Mouse (Mus musculus) C2C12 (cell line): ENCODE data around the gene Stk39. TPM values are rescaled to one million over a fixed set of nuclear protein-coding genes. Genes with fewer than 3 reads are reported as not detected.

Experiments used
- H3K27me3 ChIP-seq: one replicate; pipeline ENCODE4 v1.6.1; 2011; ENCODE audit not compliant: control insufficient read depth, insufficient read depth, insufficient read length
- H3K36me3 ChIP-seq: one replicate; pipeline ENCODE4 v1.6.1; 2011; ENCODE audit not compliant: control insufficient read depth, insufficient read depth
- H3K4me3 ChIP-seq: one replicate; pipeline ENCODE4 v1.5.1; 2011; ENCODE audit warnings: mild to moderate bottlenecking, control low read depth; ENCODE audit not compliant: poor library complexity, insufficient read depth, severe bottlenecking
- H3K79me2 ChIP-seq: one replicate; pipeline ENCODE4 v1.6.1; 2011; ENCODE audit not compliant: control insufficient read depth, insufficient read depth
- H3K79me3 ChIP-seq: one replicate; pipeline ENCODE4 v1.6.1; 2011; ENCODE audit warnings: low read depth, control low read depth
- H3ac ChIP-seq: one replicate; pipeline ENCODE3; 2011; ENCODE audit warnings: low read depth; ENCODE audit not compliant: control insufficient read depth, insufficient read length
- CEBPB ChIP-seq: IDR thresholded peaks from one replicate; pipeline ENCODE4 v1.6.1; 2011; ENCODE audit warnings: low read depth, mild to moderate bottlenecking, control low read depth, moderate library complexity
- CTCF ChIP-seq: IDR thresholded peaks from one replicate; pipeline ENCODE4 v1.5.1; 2011; ENCODE audit not compliant: control insufficient read depth, insufficient read depth, insufficient read length
- FOSL1 ChIP-seq: IDR thresholded peaks from one replicate; pipeline ENCODE4 v1.8.0; 2011; ENCODE audit warnings: mild to moderate bottlenecking, low read length; ENCODE audit not compliant: poor library complexity, insufficient read depth, severe bottlenecking
- MAX ChIP-seq: IDR thresholded peaks from one replicate; pipeline ENCODE4 v1.6.1; 2011; ENCODE audit warnings: mild to moderate bottlenecking, control low read depth
- MYOD1 ChIP-seq: IDR thresholded peaks from one replicate; pipeline ENCODE4 v1.6.1; 2011; ENCODE audit warnings: low read depth; ENCODE audit not compliant: control insufficient read depth, insufficient read length
- MYOG ChIP-seq: IDR thresholded peaks from one replicate; pipeline ENCODE4 v1.6.1; 2011; ENCODE audit not compliant: control insufficient read depth, insufficient read length; ENCODE audit errors: extremely low read depth
- USF1 ChIP-seq: IDR thresholded peaks from one replicate; pipeline ENCODE4 v1.6.1; 2011; ENCODE audit warnings: low read depth, mild to moderate bottlenecking, control low read depth, moderate library complexity
- polyA plus RNA-seq: library from polyadenylated mRNA; unstranded; fragments of >200 nt; fragmentation: generic; extraction: Trizol; gene quantifications from one replicate; pipeline ENCODE4 v1.2.1, GENCODE M21; 2012; ENCODE audit warnings: missing spikeins

The Stk39 gene
- polyA plus RNA-seq, 1 experiment: 11.3 TPM

DNA sequence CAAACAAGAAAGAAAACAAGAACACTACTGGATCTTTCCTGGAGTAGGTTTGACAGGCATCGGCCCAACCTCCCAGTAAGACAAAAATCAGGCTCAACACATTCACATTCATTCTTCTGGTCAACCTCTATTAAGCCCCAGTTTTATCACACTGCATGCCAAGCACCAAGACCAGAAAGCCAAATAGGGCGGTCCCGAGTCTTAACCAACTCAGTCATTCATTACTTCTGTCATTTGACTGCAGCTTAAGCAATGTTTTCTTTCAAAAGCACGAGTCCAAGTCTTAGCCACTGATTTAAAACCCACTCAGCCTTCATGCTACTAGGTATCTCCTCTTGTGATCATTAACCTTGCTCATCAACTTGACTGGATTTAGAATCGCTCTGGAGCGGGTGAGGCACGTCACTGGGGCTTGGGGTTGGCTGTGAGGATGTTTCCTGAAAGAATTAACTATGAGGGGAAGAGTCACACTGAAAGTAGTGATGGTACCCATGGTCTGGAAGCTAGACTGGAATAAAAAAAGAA, 129.9 kb downstream of the Stk39 start:
- H3K4me3 ChIP-seq: no peak overlapping the region
- H3K36me3 ChIP-seq: no peaks in the 10 kb centered on the region
- no peaks in the 10 kb centered on the region for H3K79me3 ChIP-seq
- TF ChIP-seq FOSL1 (no peak), MYOG (no peak)
- H3K27me3 ChIP-seq: no peaks in the 10 kb centered on the region
- no peak overlapping the region for H3ac ChIP-seq
- H3K79me2 ChIP-seq: no peaks in the 10 kb centered on the region

- TF ChIP-seq MYOG: no peak
- no peak for TF ChIP-seq CTCF
- no peak for TF ChIP-seq MYOD1
- no peak for TF ChIP-seq CEBPB
- no peak for TF ChIP-seq USF1
- TF ChIP-seq FOSL1: no peak
- no peak for TF ChIP-seq MAX
- Histone ChIP-seq H3ac (no peak overlapping the region), H3K79me2 (no peaks in the 10 kb centered on the region), H3K27me3 (no peaks in the 10 kb centered on the region), H3K79me3 (no peaks in the 10 kb centered on the region), H3K4me3 (no peak overlapping the region), H3K36me3 (no peaks in the 10 kb centered on the region)
Measured at GRCm38 (mm10) chr2:68336913-68337312, 135.2 kb downstream of the Stk39 start.

GRCm38 (mm10) chr2:68334945-68335344, 137.1 kb downstream of the Stk39 start:
- Histone ChIP-seq H3K79me3 (no peaks in the 10 kb centered on the region), H3K36me3 (no peaks in the 10 kb centered on the region), H3K27me3 (no peaks in the 10 kb centered on the region), H3K79me2 (no peaks in the 10 kb centered on the region), H3ac (no peak overlapping the region), H3K4me3 (no peak overlapping the region)
- TF ChIP-seq CTCF (no peak), MAX (no peak), MYOG (no peak), CEBPB (no peak), FOSL1 (no peak), USF1 (no peak), MYOD1 (no peak)

- no peak for TF ChIP-seq FOSL1
- TF ChIP-seq MYOG: no peak
- no peak for TF ChIP-seq CTCF
- no peak for TF ChIP-seq CEBPB
- TF ChIP-seq MYOD1: no peak
- TF ChIP-seq MAX: no peak
- no peak for TF ChIP-seq USF1
- Histone ChIP-seq H3K27me3 (no peaks in the 10 kb centered on the region), H3K79me3 (no peaks in the 10 kb centered on the region), H3ac (no peak overlapping the region), H3K79me2 (no peaks in the 10 kb centered on the region), H3K36me3 (no peaks in the 10 kb centered on the region), H3K4me3 (no peak overlapping the region)
Measured at GRCm38 (mm10) chr2:68325306-68325705, 146.8 kb downstream of the Stk39 start.

- H3K27me3 ChIP-seq: no peaks in the 10 kb centered on the region
- no peaks in the 10 kb centered on the region for H3K36me3 ChIP-seq
- no peaks in the 10 kb centered on the region for H3K79me2 ChIP-seq
- H3K79me3 ChIP-seq: no peaks in the 10 kb centered on the region
- no peak overlapping the region for H3ac ChIP-seq
- TF ChIP-seq FOSL1 (no peak), MYOG (no peak), CEBPB (no peak), MAX (no peak), CTCF (no peak), USF1 (no peak), MYOD1 (no peak)
- H3K4me3 ChIP-seq: no peak overlapping the region
Measured at GRCm38 (mm10) chr2:68321230-68321629, 150.8 kb downstream of the Stk39 start.

DNA sequence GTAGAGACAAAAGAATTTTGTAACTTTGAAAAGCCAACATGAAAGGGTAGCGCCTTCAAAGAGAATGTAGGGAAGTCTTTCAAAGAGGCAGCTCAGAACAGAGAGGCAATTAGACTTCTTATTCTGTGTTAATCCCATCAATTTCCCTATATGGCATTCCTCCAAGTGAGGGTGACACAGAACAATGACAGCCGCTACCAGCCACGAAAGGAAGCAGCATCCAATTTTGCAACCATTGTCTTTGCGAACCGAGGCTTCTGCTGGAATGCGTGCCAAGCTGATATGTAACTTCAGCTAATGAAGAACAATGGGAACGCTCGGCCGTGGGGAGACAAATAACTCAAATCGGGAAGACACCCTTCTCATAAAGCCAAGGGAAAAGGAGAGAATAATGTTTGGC, 151.4 kb downstream of the Stk39 start:
- Histone ChIP-seq H3K36me3 (no peaks in the 10 kb centered on the region), H3K79me2 (no peaks in the 10 kb centered on the region), H3K27me3 (no peaks in the 10 kb centered on the region), H3K4me3 (no peak overlapping the region), H3K79me3 (no peaks in the 10 kb centered on the region), H3ac (no peak overlapping the region)
- no peak for TF ChIP-seq USF1
- no peak for TF ChIP-seq CEBPB
- TF ChIP-seq MYOG: no peak
- TF ChIP-seq FOSL1: no peak
- TF ChIP-seq MYOD1: no peak
